Mouse (Mus musculus) embryonic facial prominence, embryonic 10.5 days (tissue): Measurements from ENCODE around the gene Acyp2. TPM values are rescaled to one million over a fixed set of nuclear protein-coding genes. Genes with fewer than 3 reads are reported as not detected.
A peak's percentile ranks its signal among the peaks of the same experiment; 100 is the strongest.
"Not testable (repeated sequence)": the region's sequence is repeated elsewhere in the genome, so short reads cannot be mapped to it uniquely, and the experiment has no call there.

Experiments used
- DNase-seq: peaks from one replicate; pipeline ENCODE4 v3.0.0-alpha.2; 2017; ENCODE audit warnings: low spot score
- H3K27ac ChIP-seq: fragments of 300-500 bp; sonication (generic); replicated peaks from 2 replicates; pipeline ENCODE4 v1.5.1; 2016; ENCODE audit warnings: mild to moderate bottlenecking
- H3K27me3 ChIP-seq: fragments of 300-500 bp; sonication (generic); replicated peaks from 2 replicates; pipeline ENCODE4 v1.6.1; 2016; ENCODE audit warnings: low read depth, mild to moderate bottlenecking; ENCODE audit not compliant: poor library complexity, severe bottlenecking
- H3K36me3 ChIP-seq: fragments of 300-500 bp; sonication (generic); replicated peaks from 2 replicates; pipeline ENCODE4 v1.6.1; 2016; ENCODE audit warnings: mild to moderate bottlenecking, moderate library complexity
- H3K4me1 ChIP-seq: fragments of 300-500 bp; sonication (generic); 2 replicates; pipeline ENCODE4 v1.6.1; 2016
- H3K4me3 ChIP-seq: fragments of 300-500 bp; sonication (generic); 2 replicates; pipeline ENCODE4 v1.5.1; 2016; ENCODE audit warnings: mild to moderate bottlenecking, moderate library complexity
- H3K9me3 ChIP-seq: fragments of 300-500 bp; sonication (generic); 2 replicates; pipeline ENCODE4 v1.6.1; 2016; ENCODE audit warnings: mild to moderate bottlenecking
- WGBS: fragments of 180-500 bp; shearing (Covaris S2); methylation state at CpG from one replicate; pipeline ENCODE4 v1.1.7; 2016; 5-methylcytosine and 5-hydroxymethylcytosine counted together
- polyA plus RNA-seq: library from polyadenylated mRNA; unstranded; fragments of >200 nt; fragmentation: Nextera tagmentation; extraction: Ambion mirVana; gene quantifications from 2 replicates; pipeline ENCODE4 v1.2.1, GENCODE M21; 2016

Acyp2 gene
- polyA plus RNA-seq, result 5.1 and 5.3 TPM in 2 replicates

- WGBS, result under 1% methylated on average over 40 of the region's 40 CpGs
- Histone ChIP-seq H3K9me3 (no peaks in the 10 kb centered on the region), H3K36me3 (no peaks in the 10 kb centered on the region), H3K27me3 (no peaks in the 10 kb centered on the region), H3K27ac (peak within 1 kb of the TSS; percentile 95), H3K4me1 (no peaks in the 10 kb centered on the region), H3K4me3 (peak within 1 kb of the TSS; percentile 74)
- peak; percentile 89 for DNase-seq
Observed at GRCm38 (mm10) chr11:30649001-30649637, at the start of gene Acyp2. Gene Acyp2 (minus strand): TSS chr11:30649587.

GRCm38 (mm10) chr11:30689421-30689820 is 40.0 kb upstream of the Acyp2 start:
- Histone ChIP-seq H3K36me3 (no peaks in the 10 kb centered on the region), H3K9me3 (no peaks in the 10 kb centered on the region), H3K27me3 (no peaks in the 10 kb centered on the region), H3K4me3 (no peak overlapping the region), H3K27ac (no peak overlapping the region), H3K4me1 (no peaks in the 10 kb centered on the region)
- 74% methylated on average over 1 of the region's 1 CpGs for WGBS
- no peak for DNase-seq

- Histone ChIP-seq H3K27ac (no peak overlapping the region), H3K4me3 (no peak overlapping the region), H3K4me1 (no peaks in the 10 kb centered on the region), H3K27me3 (no peaks in the 10 kb centered on the region), H3K9me3 (no peaks in the 10 kb centered on the region), H3K36me3 (no peaks in the 10 kb centered on the region)
- 71% methylated on average over 1 of the region's 1 CpGs for WGBS
- no peak for DNase-seq
Observed at GRCm38 (mm10) chr11:30676086-30676485, 26.7 kb upstream of the Acyp2 start.

- no peak overlapping the region for H3K4me3 ChIP-seq
- H3K9me3 ChIP-seq, result no peaks in the 10 kb centered on the region
- no peak overlapping the region for H3K27ac ChIP-seq
- H3K4me1 ChIP-seq, result no peaks in the 10 kb centered on the region
- 42% methylated on average over 1 of the region's 1 CpGs for WGBS
- no peaks in the 10 kb centered on the region for H3K27me3 ChIP-seq
- no peak for DNase-seq
- no peaks in the 10 kb centered on the region for H3K36me3 ChIP-seq
Observed at GRCm38 (mm10) chr11:30672719-30673118, 23.3 kb upstream of the Acyp2 start.

- Histone ChIP-seq H3K27me3 (no peaks in the 10 kb centered on the region), H3K4me1 (no peaks in the 10 kb centered on the region), H3K9me3 (no peaks in the 10 kb centered on the region), H3K36me3 (no peaks in the 10 kb centered on the region), H3K27ac (no peak overlapping the region), H3K4me3 (no peak overlapping the region)
- DNase-seq, result no peak
- WGBS, result 93% methylated on average over 3 of the region's 3 CpGs
Observed at GRCm38 (mm10) chr11:30663001-30663400, 13.6 kb upstream of the Acyp2 start.

GRCm38 (mm10) chr11:30662591-30662990 is 13.2 kb upstream of the Acyp2 start:
- Histone ChIP-seq H3K9me3 (no peaks in the 10 kb centered on the region), H3K4me1 (no peaks in the 10 kb centered on the region), H3K27me3 (no peaks in the 10 kb centered on the region), H3K27ac (no peak overlapping the region), H3K36me3 (no peaks in the 10 kb centered on the region), H3K4me3 (no peak overlapping the region)
- 80% methylated on average over 2 of the region's 2 CpGs for WGBS
- DNase-seq, result no peak

DNA sequence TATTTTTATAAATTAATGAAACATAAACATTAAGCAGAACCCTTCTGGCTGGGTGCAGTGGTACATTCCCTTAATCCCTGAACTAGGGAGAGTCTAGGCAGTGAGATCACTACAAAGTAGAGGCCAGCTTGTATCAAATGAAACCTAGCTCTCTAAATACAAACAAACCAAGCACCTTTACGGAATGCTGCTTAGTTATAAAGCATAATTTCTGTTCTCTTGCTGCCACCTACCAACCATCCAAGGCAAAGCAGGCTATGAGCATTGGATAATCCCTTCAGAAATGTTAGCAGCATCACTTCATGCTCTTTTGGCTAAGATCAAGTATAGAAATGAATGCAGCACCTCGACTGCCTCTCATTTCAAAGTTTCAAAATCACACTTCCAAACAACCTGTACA is 7.7 kb upstream of the Acyp2 start:
- H3K9me3 ChIP-seq, result no peaks in the 10 kb centered on the region
- WGBS, result 38% methylated on average over 2 of the region's 2 CpGs
- no peaks in the 10 kb centered on the region for H3K27me3 ChIP-seq
- no peak overlapping the region for H3K27ac ChIP-seq
- no peaks in the 10 kb centered on the region for H3K4me1 ChIP-seq
- no peaks in the 10 kb centered on the region for H3K36me3 ChIP-seq
- DNase-seq, result no peak
- H3K4me3 ChIP-seq, result no peak overlapping the region

GRCm38 (mm10) chr11:30656060-30656459 is 6.7 kb upstream of the Acyp2 start:
- no peak for DNase-seq
- Histone ChIP-seq H3K36me3 (no peaks in the 10 kb centered on the region), H3K27me3 (no peaks in the 10 kb centered on the region), H3K4me1 (no peaks in the 10 kb centered on the region), H3K27ac (no peak overlapping the region), H3K4me3 (no peak overlapping the region), H3K9me3 (no peaks in the 10 kb centered on the region)
- 86% methylated on average over 4 of the region's 4 CpGs for WGBS

DNA sequence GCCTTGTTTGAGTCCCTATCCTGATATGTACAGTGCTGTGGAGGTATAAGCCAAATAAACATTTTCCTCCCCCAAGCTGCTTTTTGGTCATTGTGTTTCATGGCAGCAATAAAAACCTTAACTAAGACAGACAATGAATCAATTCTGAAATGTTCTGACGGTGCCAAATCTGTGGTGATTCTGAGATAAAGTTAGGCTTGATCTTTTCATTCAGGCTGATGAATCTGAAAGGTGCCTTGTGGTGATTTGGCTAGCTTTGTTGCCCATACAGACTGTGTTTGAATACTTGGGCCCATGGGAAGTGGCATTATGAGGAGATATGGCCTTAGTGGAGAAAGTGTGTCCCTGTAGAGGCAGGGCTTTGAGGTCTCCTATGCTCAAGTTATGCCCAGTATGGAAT is 1.0 kb upstream of the Acyp2 start:
- Histone ChIP-seq H3K27me3 (no peaks in the 10 kb centered on the region), H3K9me3 (no peaks in the 10 kb centered on the region), H3K36me3 (no peaks in the 10 kb centered on the region), H3K4me1 (no peaks in the 10 kb centered on the region), H3K4me3 (no peak overlapping the region), H3K27ac (no peak overlapping the region)
- DNase-seq, result no peak
- 90% methylated on average over 1 of the region's 1 CpGs for WGBS

- WGBS, result 87% methylated on average over 1 of the region's 1 CpGs
Observed at GRCm38 (mm10) chr11:30635674-30636073, 13.7 kb downstream of the Acyp2 start.

DNA sequence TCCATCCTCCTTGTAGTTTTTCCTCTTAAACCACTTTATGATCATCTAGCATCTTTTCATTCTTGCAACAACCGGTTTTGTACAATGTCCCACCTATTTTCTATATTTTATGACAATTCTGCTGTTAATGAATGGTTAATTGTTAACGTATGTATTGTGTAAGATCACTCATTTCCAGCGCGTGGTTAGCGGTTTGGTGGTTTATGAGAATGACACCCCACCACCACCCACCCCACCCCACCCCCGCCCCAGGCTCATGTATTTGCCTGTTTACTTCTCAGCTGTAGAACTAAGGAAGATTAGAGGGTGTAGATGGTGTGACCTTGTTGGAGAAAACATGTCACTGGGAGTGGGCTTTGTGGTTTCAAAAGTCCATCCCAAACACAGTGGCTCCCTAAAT is 18.9 kb downstream of the Acyp2 start:
- H3K4me3 ChIP-seq, result no peak overlapping the region

More at GRCm38 (mm10) chr11:30635674-30636073, 13.7 kb downstream of the Acyp2 start:
- H3K36me3 ChIP-seq, result no peaks in the 10 kb centered on the region
- H3K27me3 ChIP-seq, result no peaks in the 10 kb centered on the region
- H3K4me1 ChIP-seq, result no peaks in the 10 kb centered on the region
- DNase-seq, result no peak
- no peak overlapping the region for H3K4me3 ChIP-seq
- no peaks in the 10 kb centered on the region for H3K9me3 ChIP-seq
- no peak overlapping the region for H3K27ac ChIP-seq

DNA sequence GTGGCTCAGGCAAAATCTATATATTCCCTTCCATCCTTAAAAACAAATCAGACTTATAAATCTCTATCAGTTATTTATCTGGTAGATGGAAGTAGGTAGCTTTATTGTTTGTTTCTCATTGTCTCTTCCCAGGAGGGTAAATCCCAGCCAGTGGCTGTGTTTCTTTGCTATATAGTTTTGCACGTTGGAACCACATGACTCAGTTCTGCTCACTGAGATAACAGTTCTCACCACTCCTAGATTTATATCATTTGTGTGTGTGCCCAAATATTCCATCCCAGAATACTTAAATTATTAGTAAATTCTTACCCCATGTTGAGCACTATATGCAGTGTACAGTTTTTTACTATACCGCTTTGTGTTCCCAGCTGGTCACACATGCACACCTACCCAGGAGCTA is 26.2 kb downstream of the Acyp2 start:
- WGBS, result 88% methylated on average over 2 of the region's 2 CpGs
- H3K27ac ChIP-seq, result no peak overlapping the region
- no peaks in the 10 kb centered on the region for H3K9me3 ChIP-seq
- H3K36me3 ChIP-seq, result no peaks in the 10 kb centered on the region
- no peaks in the 10 kb centered on the region for H3K4me1 ChIP-seq
- DNase-seq, result no peak
- no peaks in the 10 kb centered on the region for H3K27me3 ChIP-seq
- H3K4me3 ChIP-seq, result no peak overlapping the region

More for the DNA sequence above, 18.9 kb downstream of the Acyp2 start:
- H3K36me3 ChIP-seq, result no peaks in the 10 kb centered on the region
- no peak for DNase-seq
- no peaks in the 10 kb centered on the region for H3K4me1 ChIP-seq
- H3K9me3 ChIP-seq, result no peaks in the 10 kb centered on the region
- WGBS, result 88% methylated on average over 6 of the region's 6 CpGs
- no peak overlapping the region for H3K27ac ChIP-seq
- no peaks in the 10 kb centered on the region for H3K27me3 ChIP-seq

DNA sequence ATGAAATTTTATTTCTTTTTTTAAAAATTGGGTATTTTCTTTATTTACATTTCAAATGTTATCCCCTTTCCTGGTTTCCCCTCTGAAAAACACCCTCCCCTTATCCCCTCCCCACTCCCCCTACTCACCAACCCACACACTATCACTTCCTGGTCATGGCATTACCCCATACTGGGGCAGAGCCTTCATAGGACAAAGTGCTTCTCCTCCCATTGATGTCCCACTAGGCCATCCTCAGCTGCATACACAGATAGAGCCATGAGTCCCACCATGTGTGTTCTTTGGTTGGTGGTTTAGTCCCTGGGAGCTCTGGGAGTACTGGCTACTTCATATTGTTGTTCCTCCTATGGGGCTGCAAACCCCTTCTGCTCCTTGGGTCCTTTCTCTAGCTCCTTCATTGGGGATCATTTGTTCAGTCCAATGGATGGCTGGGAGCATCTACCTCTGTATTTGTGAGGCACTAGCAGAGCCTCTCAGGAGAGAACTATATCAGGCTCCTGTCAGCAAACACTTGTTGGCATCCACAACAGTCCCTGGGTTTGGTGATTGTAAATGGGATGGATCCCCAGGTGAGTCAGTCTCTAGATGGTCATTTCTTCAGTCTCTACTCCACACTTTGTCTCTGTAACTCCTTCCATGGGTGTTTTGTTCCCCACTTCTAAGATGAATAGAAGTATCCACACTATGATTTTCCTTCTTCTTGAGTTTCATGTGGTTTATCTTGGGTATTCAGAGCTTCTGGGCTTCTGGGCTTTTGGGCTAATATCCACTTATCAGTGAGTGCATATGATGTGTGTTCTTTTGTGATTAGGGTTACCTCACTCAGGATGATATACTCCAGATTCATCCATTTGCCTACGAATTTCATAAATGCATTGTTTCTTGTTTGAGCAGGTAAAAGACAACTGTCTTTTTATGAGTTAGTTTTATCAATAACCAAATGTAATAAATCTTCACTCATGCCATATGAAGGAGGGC is 27.7 kb downstream of the Acyp2 start:
- H3K4me1 ChIP-seq, result not testable (repeated sequence)
- 92% methylated on average over 1 of the region's 1 CpGs for WGBS

More for the DNA sequence above, 27.7 kb downstream of the Acyp2 start:
- H3K27ac ChIP-seq, H3K9me3 ChIP-seq, DNase-seq, H3K4me3 ChIP-seq, H3K36me3 ChIP-seq, H3K27me3 ChIP-seq: not testable (repeated sequence)
